Mouse (Mus musculus): Measurements from ENCODE around the gene Tnfsf18. TPM values are rescaled to one million over a fixed set of nuclear protein-coding genes. Genes with fewer than 3 reads are reported as not detected.

Tnfsf18 gene
- polyA plus RNA-seq, 1 experiment from 2014 or later = not detected

GRCm38 (mm10) chr1:161479854-161480253, 14.6 kb upstream of the Tnfsf18 start:
- H3K4me3 ChIP-seq (ENCODE audit: low read depth, low read length) = no peak overlapping the region
- no peak overlapping the region for H3K4me2 ChIP-seq (ENCODE audit: low read depth, low read length)
- no peaks in the 10 kb centered on the region for H3K36me3 ChIP-seq (replicated peaks; ENCODE audit: insufficient read depth, low read length)
- H3K27me3 ChIP-seq (ENCODE audit: insufficient read depth, low read length) = no peaks in the 10 kb centered on the region
- no peaks in the 10 kb centered on the region for H3K9me3 ChIP-seq (ENCODE audit: low read length)
- no peak overlapping the region for H3K9ac ChIP-seq (replicated peaks)
- no peaks in the 10 kb centered on the region for H3K4me1 ChIP-seq (ENCODE audit: insufficient read depth)
- no peak overlapping the region for H3K27ac ChIP-seq (ENCODE audit: low read depth)
- TF ChIP-seq CTCF (IDR thresholded peaks at IDR 0.05; ENCODE audit: low read depth) (no peak), EP300 (IDR thresholded peaks at IDR 0.05; ENCODE audit: low read depth) (no peak)
- DNase-seq (no peak), ATAC-seq (no peak)
- WGBS (ENCODE audit: insufficient replicate concordance) = 63% methylated on average over 1 of the region's 1 CpGs

GRCm38 (mm10) chr1:161482211-161482610, 12.2 kb upstream of the Tnfsf18 start:
- TF ChIP-seq EP300 (IDR thresholded peaks at IDR 0.05; ENCODE audit: low read depth) (no peak), CTCF (IDR thresholded peaks at IDR 0.05; ENCODE audit: low read depth) (no peak)
- Histone ChIP-seq H3K9ac (replicated peaks) (no peak overlapping the region), H3K27me3 (ENCODE audit: insufficient read depth, low read length) (no peaks in the 10 kb centered on the region), H3K9me3 (ENCODE audit: low read length) (no peaks in the 10 kb centered on the region), H3K36me3 (replicated peaks; ENCODE audit: insufficient read depth, low read length) (no peaks in the 10 kb centered on the region), H3K4me2 (ENCODE audit: low read depth, low read length) (no peak overlapping the region), H3K4me1 (ENCODE audit: insufficient read depth) (no peaks in the 10 kb centered on the region), H3K27ac (ENCODE audit: low read depth) (no peak overlapping the region), H3K4me3 (ENCODE audit: low read depth, low read length) (no peak overlapping the region)
- 48% methylated on average over 3 of the region's 3 CpGs for WGBS (ENCODE audit: insufficient replicate concordance)
- no peak for DNase-seq
- peak; percentile 76 for ATAC-seq

GRCm38 (mm10) chr1:161487069-161487468, 7.4 kb upstream of the Tnfsf18 start:
- no peaks in the 10 kb centered on the region for H3K36me3 ChIP-seq (replicated peaks; ENCODE audit: insufficient read depth, low read length)
- no peaks in the 10 kb centered on the region for H3K4me1 ChIP-seq (ENCODE audit: insufficient read depth)
- H3K27ac ChIP-seq (ENCODE audit: low read depth) = no peak overlapping the region
- DNase-seq = no peak
- ATAC-seq = no peak
- H3K27me3 ChIP-seq (ENCODE audit: insufficient read depth, low read length) = no peaks in the 10 kb centered on the region
- H3K4me2 ChIP-seq (ENCODE audit: low read depth, low read length) = no peak overlapping the region
- WGBS (ENCODE audit: insufficient replicate concordance) = 69% methylated on average over 5 of the region's 5 CpGs
- H3K9me3 ChIP-seq (ENCODE audit: low read length) = no peaks in the 10 kb centered on the region
- H3K4me3 ChIP-seq (ENCODE audit: low read depth, low read length) = no peak overlapping the region
- TF ChIP-seq CTCF (IDR thresholded peaks at IDR 0.05; ENCODE audit: low read depth) (no peak), EP300 (IDR thresholded peaks at IDR 0.05; ENCODE audit: low read depth) (no peak)
- H3K9ac ChIP-seq (replicated peaks) = no peak overlapping the region

GRCm38 (mm10) chr1:161491766-161492165, 2.7 kb upstream of the Tnfsf18 start:
- Histone ChIP-seq H3K36me3 (replicated peaks; ENCODE audit: insufficient read depth, low read length) (no peaks in the 10 kb centered on the region), H3K4me3 (ENCODE audit: low read depth, low read length) (no peak overlapping the region), H3K27ac (ENCODE audit: low read depth) (no peak overlapping the region), H3K4me1 (ENCODE audit: insufficient read depth) (no peaks in the 10 kb centered on the region), H3K9me3 (ENCODE audit: low read length) (no peaks in the 10 kb centered on the region), H3K9ac (replicated peaks) (no peak overlapping the region), H3K27me3 (ENCODE audit: insufficient read depth, low read length) (no peaks in the 10 kb centered on the region), H3K4me2 (ENCODE audit: low read depth, low read length) (no peak overlapping the region)
- 76% methylated on average over 7 of the region's 7 CpGs for WGBS (ENCODE audit: insufficient replicate concordance)
- ATAC-seq (no peak), DNase-seq (no peak)
- no peak for TF ChIP-seq CTCF (IDR thresholded peaks at IDR 0.05; ENCODE audit: low read depth)
- TF ChIP-seq EP300 (IDR thresholded peaks at IDR 0.05; ENCODE audit: low read depth) = no peak

- H3K9ac ChIP-seq (replicated peaks) = no peak overlapping the region
- H3K27ac ChIP-seq (ENCODE audit: low read depth) = no peak overlapping the region
- WGBS (ENCODE audit: insufficient replicate concordance) = 54% methylated on average over 7 of the region's 7 CpGs
- no peak overlapping the region for H3K4me2 ChIP-seq (ENCODE audit: low read depth, low read length)
- H3K27me3 ChIP-seq (ENCODE audit: insufficient read depth, low read length) = no peaks in the 10 kb centered on the region
- no peaks in the 10 kb centered on the region for H3K36me3 ChIP-seq (replicated peaks; ENCODE audit: insufficient read depth, low read length)
- TF ChIP-seq CTCF (IDR thresholded peaks at IDR 0.05; ENCODE audit: low read depth) (no peak), EP300 (IDR thresholded peaks at IDR 0.05; ENCODE audit: low read depth) (no peak)
- no peak for ATAC-seq
- H3K4me1 ChIP-seq (ENCODE audit: insufficient read depth) = no peaks in the 10 kb centered on the region
- H3K9me3 ChIP-seq (ENCODE audit: low read length) = no peaks in the 10 kb centered on the region
- H3K4me3 ChIP-seq (ENCODE audit: low read depth, low read length) = no peak overlapping the region
- no peak for DNase-seq
Observed at GRCm38 (mm10) chr1:161496866-161497645, 2.6 kb downstream of the Tnfsf18 start.

GRCm38 (mm10) chr1:161500114-161500810, 5.8 kb downstream of the Tnfsf18 start:
- ATAC-seq (0 out of 2 replicates have a peak, but pooled peaks have one; percentile 38), DNase-seq (no peak)
- H3K4me3 ChIP-seq (ENCODE audit: low read depth, low read length) = no peak overlapping the region
- peak overlapping the region; percentile 60; the same call in 1 of the 2 replicates for H3K27ac ChIP-seq (ENCODE audit: low read depth)
- no peaks in the 10 kb centered on the region for H3K36me3 ChIP-seq (replicated peaks; ENCODE audit: insufficient read depth, low read length)
- no peak for TF ChIP-seq CTCF (IDR thresholded peaks at IDR 0.05; ENCODE audit: low read depth)
- no peak for TF ChIP-seq EP300 (IDR thresholded peaks at IDR 0.05; ENCODE audit: low read depth)
- no peak overlapping the region for H3K4me2 ChIP-seq (ENCODE audit: low read depth, low read length)
- WGBS (ENCODE audit: insufficient replicate concordance) = 70% methylated on average over 6 of the region's 6 CpGs
- no peaks in the 10 kb centered on the region for H3K27me3 ChIP-seq (ENCODE audit: insufficient read depth, low read length)
- no peaks in the 10 kb centered on the region for H3K9me3 ChIP-seq (ENCODE audit: low read length)
- H3K4me1 ChIP-seq (ENCODE audit: insufficient read depth) = no peaks in the 10 kb centered on the region
- no peak overlapping the region for H3K9ac ChIP-seq (replicated peaks)

Measured in liver, postnatal 0 days (tissue).